Mouse (Mus musculus) midbrain, embryonic 11.5 days (tissue): ENCODE results near the gene 5031439G07Rik. TPM values are rescaled to one million over a fixed set of nuclear protein-coding genes. Genes with fewer than 3 reads are reported as not detected.
A peak's percentile ranks its signal among the peaks of the same experiment; 100 is the strongest.

Experiments used
- ATAC-seq: fragments of 200-750 bp; cut with Nextera tagmentation; 2 replicates; pipeline ENCODE4 v1.8.0; 2017; ENCODE audit warnings: moderate TSS enrichment, moderate library complexity; ENCODE audit not compliant: low FRiP score
- DNase-seq: peaks from one replicate; pipeline ENCODE4 v3.0.0; 2015; ENCODE audit warnings: low spot score; ENCODE audit errors: missing footprints
- H3K27ac ChIP-seq: fragments of 300-500 bp; sonication (generic); 2 replicates; pipeline ENCODE4 v1.5.1; 2014; ENCODE audit warnings: low read depth, low read length
- H3K27me3 ChIP-seq: fragments of 300-500 bp; sonication (generic); 2 replicates; pipeline ENCODE4 v1.6.1; 2014; ENCODE audit warnings: mild to moderate bottlenecking, low read length, moderate library complexity, mixed read lengths; ENCODE audit not compliant: control insufficient read depth, insufficient read depth
- H3K36me3 ChIP-seq: fragments of 300-500 bp; sonication (generic); 2 replicates; pipeline ENCODE4 v1.6.1; 2014; ENCODE audit warnings: mild to moderate bottlenecking, low read length, moderate library complexity, mixed read lengths; ENCODE audit not compliant: control insufficient read depth, insufficient read depth
- H3K4me1 ChIP-seq: fragments of 300-500 bp; sonication (generic); 2 replicates; pipeline ENCODE4 v1.6.1; 2014; ENCODE audit warnings: low read length; ENCODE audit not compliant: control insufficient read depth, insufficient read depth
- H3K4me2 ChIP-seq: fragments of 300-500 bp; sonication (generic); 2 replicates; pipeline ENCODE4 v1.6.1; 2014; ENCODE audit warnings: mild to moderate bottlenecking, moderate library complexity
- H3K4me3 ChIP-seq: fragments of 300-500 bp; sonication (generic); 2 replicates; pipeline ENCODE4 v1.5.1; 2014; ENCODE audit warnings: low read depth, low read length
- H3K9ac ChIP-seq: fragments of 300-500 bp; sonication (generic); 2 replicates; pipeline ENCODE4 v1.6.1; 2014; ENCODE audit warnings: low read length
- H3K9me3 ChIP-seq: fragments of 300-500 bp; sonication (generic); 2 replicates; pipeline ENCODE4 v1.6.1; 2016; ENCODE audit warnings: low read length; ENCODE audit not compliant: control insufficient read depth
- WGBS: fragments of 180-500 bp; shearing (Covaris S2); extraction: QIAGEN DNeasy Blood & Tissue Kit; methylation state at CpG from one replicate; pipeline ENCODE4 v1.1.7; 2014; 5-methylcytosine and 5-hydroxymethylcytosine counted together
- polyA plus RNA-seq: library from polyadenylated mRNA; unstranded; fragments of >200 nt; fragmentation: Nextera tagmentation; extraction: Ambion mirVana; gene quantifications from 2 replicates; pipeline ENCODE4 v1.2.1, GENCODE M21; 2014

The 5031439G07Rik gene
- polyA plus RNA-seq, 1 experiment from 2014 or later = 17.2 TPM

- ATAC-seq (no peak), DNase-seq (peak; percentile 45)
- WGBS = 82% methylated on average over 4 of the region's 4 CpGs
- Histone ChIP-seq H3K4me2 (no peak overlapping the region), H3K27me3 (no peaks in the 10 kb centered on the region), H3K36me3 (no peaks in the 10 kb centered on the region), H3K9ac (no peak overlapping the region), H3K4me1 (no peaks in the 10 kb centered on the region), H3K27ac (no peak overlapping the region), H3K4me3 (no peak overlapping the region), H3K9me3 (no peaks in the 10 kb centered on the region)
These were observed 37.8 kb upstream of the 5031439G07Rik start for GRCm38 (mm10) chr15:85026197-85026596.

- H3K27me3 ChIP-seq = no peaks in the 10 kb centered on the region
- no peaks in the 10 kb centered on the region for H3K36me3 ChIP-seq
- no peak overlapping the region for H3K4me2 ChIP-seq
- H3K9me3 ChIP-seq = no peaks in the 10 kb centered on the region
- no peak overlapping the region for H3K4me3 ChIP-seq
- WGBS = 77% methylated on average over 4 of the region's 4 CpGs
- H3K4me1 ChIP-seq = no peaks in the 10 kb centered on the region
- DNase-seq (peak; percentile 21), ATAC-seq (no peak)
- no peak overlapping the region for H3K9ac ChIP-seq
- H3K27ac ChIP-seq = no peak overlapping the region
These were observed 33.9 kb upstream of the 5031439G07Rik start for GRCm38 (mm10) chr15:85022211-85022610.

- peak within 1 kb of the TSS; percentile 19; the same call in 1 of the 2 replicates for H3K4me2 ChIP-seq
- no peaks in the 10 kb centered on the region for H3K9me3 ChIP-seq
- H3K4me3 ChIP-seq = no peak within 1 kb of the TSS
- ATAC-seq = 0 out of 2 replicates have a peak, but pooled peaks have one; percentile 38
- H3K36me3 ChIP-seq = no peaks in the 10 kb centered on the region
- DNase-seq = peak; percentile 83
- WGBS = 8% methylated on average over 21 of the region's 21 CpGs
- H3K9ac ChIP-seq = no peak within 1 kb of the TSS
- H3K27ac ChIP-seq = no peak within 1 kb of the TSS
- H3K4me1 ChIP-seq = peaks cover 3% of the 10 kb centered on the region; the same call in 1 of the 2 replicates
- H3K27me3 ChIP-seq = no peaks in the 10 kb centered on the region
These were observed 28.8 kb upstream of the 5031439G07Rik start, which contains the start of gene Upk3a for GRCm38 (mm10) chr15:85016951-85017664. Gene Upk3a, plus strand, starts transcription at chr15:85017141.

- H3K27me3 ChIP-seq = no peaks in the 10 kb centered on the region
- H3K4me3 ChIP-seq = no peak overlapping the region
- no peak overlapping the region for H3K27ac ChIP-seq
- no peak overlapping the region for H3K4me2 ChIP-seq
- no peaks in the 10 kb centered on the region for H3K9me3 ChIP-seq
- H3K4me1 ChIP-seq = peaks cover 3% of the 10 kb centered on the region; the same call in 1 of the 2 replicates
- no peak for ATAC-seq
- DNase-seq = peak; percentile 78
- no peak overlapping the region for H3K9ac ChIP-seq
- H3K36me3 ChIP-seq = no peaks in the 10 kb centered on the region
- WGBS = 88% methylated on average over 11 of the region's 11 CpGs
These were observed 27.4 kb upstream of the 5031439G07Rik start for GRCm38 (mm10) chr15:85015771-85016170.

- no peak overlapping the region for H3K27ac ChIP-seq
- ATAC-seq (no peak), DNase-seq (peak; percentile 80)
- H3K9me3 ChIP-seq = no peaks in the 10 kb centered on the region
- H3K4me3 ChIP-seq = no peak overlapping the region
- no peak overlapping the region for H3K4me2 ChIP-seq
- peaks cover 3% of the 10 kb centered on the region; the same call in 1 of the 2 replicates for H3K4me1 ChIP-seq
- H3K27me3 ChIP-seq = no peaks in the 10 kb centered on the region
- no peaks in the 10 kb centered on the region for H3K36me3 ChIP-seq
- WGBS = 43% methylated on average over 2 of the region's 2 CpGs
- H3K9ac ChIP-seq = no peak overlapping the region
These were observed 24.3 kb upstream of the 5031439G07Rik start for GRCm38 (mm10) chr15:85012662-85013054.

- ATAC-seq (no peak), DNase-seq (peak; percentile 82)
- H3K4me1 ChIP-seq = peaks cover 3% of the 10 kb centered on the region; the same call in 1 of the 2 replicates
- H3K4me3 ChIP-seq = no peak overlapping the region
- H3K9ac ChIP-seq = no peak overlapping the region
- no peak overlapping the region for H3K4me2 ChIP-seq
- H3K27me3 ChIP-seq = no peaks in the 10 kb centered on the region
- WGBS = 37% methylated on average over 19 of the region's 19 CpGs
- H3K36me3 ChIP-seq = no peaks in the 10 kb centered on the region
- no peak overlapping the region for H3K27ac ChIP-seq
- H3K9me3 ChIP-seq = no peaks in the 10 kb centered on the region
These were observed 23.7 kb upstream of the 5031439G07Rik start for GRCm38 (mm10) chr15:85011895-85012661.

GRCm38 (mm10) chr15:85009666-85010065 is 21.3 kb upstream of the 5031439G07Rik start:
- no peak for ATAC-seq
- WGBS = 88% methylated on average over 8 of the region's 8 CpGs
- Histone ChIP-seq H3K9ac (no peak overlapping the region), H3K36me3 (no peaks in the 10 kb centered on the region), H3K9me3 (no peaks in the 10 kb centered on the region), H3K4me3 (no peak overlapping the region), H3K4me2 (no peak overlapping the region), H3K27ac (no peak overlapping the region), H3K4me1 (no peaks in the 10 kb centered on the region), H3K27me3 (no peaks in the 10 kb centered on the region)
- DNase-seq = peak; percentile 62

- no peaks in the 10 kb centered on the region for H3K36me3 ChIP-seq
- H3K27ac ChIP-seq = no peak overlapping the region
- 19% methylated on average over 29 of the region's 29 CpGs for WGBS
- no peak overlapping the region for H3K4me3 ChIP-seq
- DNase-seq (peak; percentile 98), ATAC-seq (0 out of 2 replicates have a peak, but pooled peaks have one; percentile 58)
- H3K4me2 ChIP-seq = no peak overlapping the region
- H3K9me3 ChIP-seq = no peaks in the 10 kb centered on the region
- H3K4me1 ChIP-seq = no peaks in the 10 kb centered on the region
- no peak overlapping the region; the same call in 1 of the 2 replicates for H3K9ac ChIP-seq
- H3K27me3 ChIP-seq = no peaks in the 10 kb centered on the region
These were observed 12.9 kb upstream of the 5031439G07Rik start for GRCm38 (mm10) chr15:85000984-85001982.
